Mouse (Mus musculus): ENCODE data around the gene Prkch.

Prkch gene

GRCm38 (mm10) chr12:73686456-73686855 is 101.9 kb downstream of the Prkch start:
- no peak for DNase-seq

GRCm38 (mm10) chr12:73687077-73688035 is 102.8 kb downstream of the Prkch start:
- DNase-seq: no peak

GRCm38 (mm10) chr12:73692321-73692720 is 107.7 kb downstream of the Prkch start:
- no peak for DNase-seq

GRCm38 (mm10) chr12:73693347-73693746 is 108.8 kb downstream of the Prkch start:
- peak; percentile 38 to 60 for DNase-seq

GRCm38 (mm10) chr12:73694690-73695089 is 110.1 kb downstream of the Prkch start:
- DNase-seq: no peak

- no peak for DNase-seq
Observed at GRCm38 (mm10) chr12:73695110-73695509, 110.5 kb downstream of the Prkch start.

- no peak for DNase-seq
Observed at GRCm38 (mm10) chr12:73696084-73696483, 111.5 kb downstream of the Prkch start.

GRCm38 (mm10) chr12:73696946-73697345 is 112.3 kb downstream of the Prkch start:
- DNase-seq: no peak

- no peak for DNase-seq
Observed at GRCm38 (mm10) chr12:73698436-73698835, 113.8 kb downstream of the Prkch start.

- DNase-seq: no peak
Observed at GRCm38 (mm10) chr12:73698841-73699240, 114.2 kb downstream of the Prkch start.

GRCm38 (mm10) chr12:73699471-73700186 is 115.0 kb downstream of the Prkch start:
- DNase-seq: no peak

- no peak for DNase-seq
Observed at GRCm38 (mm10) chr12:73700544-73701069, 116.0 kb downstream of the Prkch start.

GRCm38 (mm10) chr12:73701999-73702398 is 117.4 kb downstream of the Prkch start:
- DNase-seq: no peak

GRCm38 (mm10) chr12:73704382-73704781 is 119.8 kb downstream of the Prkch start:
- no peak for DNase-seq

GRCm38 (mm10) chr12:73705097-73705690 is 120.6 kb downstream of the Prkch start:
- peak; percentile 73 to 80 for DNase-seq

GRCm38 (mm10) chr12:73708498-73708897 is 123.9 kb downstream of the Prkch start:
- no peak for DNase-seq

GRCm38 (mm10) chr12:73708920-73709319 is 124.3 kb downstream of the Prkch start:
- peak; percentile 71 to 74 for DNase-seq

- no peak for DNase-seq
Observed at GRCm38 (mm10) chr12:73710846-73711245, 126.2 kb downstream of the Prkch start.

GRCm38 (mm10) chr12:73712122-73712521 is 127.5 kb downstream of the Prkch start:
- no peak for DNase-seq

GRCm38 (mm10) chr12:73714589-73714988 is 130.0 kb downstream of the Prkch start:
- DNase-seq: no peak

GRCm38 (mm10) chr12:73715331-73715730 is 130.7 kb downstream of the Prkch start:
- no peak for DNase-seq

GRCm38 (mm10) chr12:73715954-73716731 is 131.5 kb downstream of the Prkch start:
- DNase-seq: no peak
